Comparison of ENCODE assay signal across 1 mouse cellular context in genomic region chr9:95569249-95569648, GRCm38 (mm10).
TF ChIP-seq lines count a peak whose summit lies in the region.

No protein-coding gene starts in this region.

TF ChIP-seq in MEL, 35 proteins besides CTCF, POLR2A, EP300 and RAD21 (continued from another document):
- TF ChIP-seq BHLHE40 (IDR thresholded peaks at IDR 0.05; ENCODE audit: borderline replicate concordance, low read depth, low read length) (no peak), NELFE (IDR thresholded peaks at IDR 0.05; ENCODE audit: low read depth, low read length) (no peak), NRF1 (IDR thresholded peaks at IDR 0.05; ENCODE audit: insufficient read depth, low read depth, low read length, poor library complexity, severe bottlenecking) (no peak), ELF1 (IDR thresholded peaks at IDR 0.05; ENCODE audit: low read depth, low read length) (no peak), E2F4 (IDR thresholded peaks at IDR 0.05; ENCODE audit: borderline replicate concordance, low read depth, low read length) (no peak), ZKSCAN1 (IDR thresholded peaks at IDR 0.05; ENCODE audit: low read depth, low read length) (no peak), TAL1 (IDR thresholded peaks at IDR 0.05; ENCODE audit: low read length) (no peak)
